Mouse (Mus musculus): ENCODE measurements around the gene Ankrd13a.

Gene Ankrd13a

GRCm38 (mm10) chr5:114774403-114775051 lies at the start of gene Ankrd13a:
Gene Ankrd13a, plus strand, starts transcription at chr5:114774677.
- DNase-seq (ENCODE audit: low spot score): peak; percentile 88

GRCm38 (mm10) chr5:114728160-114728559 lies 46.3 kb upstream of the Ankrd13a start:
- no peak for DNase-seq (ENCODE audit: low spot score)

GRCm38 (mm10) chr5:114730129-114730528 lies 44.3 kb upstream of the Ankrd13a start:
- no peak for DNase-seq (ENCODE audit: low spot score)

- no peak for DNase-seq (ENCODE audit: low spot score)
Measured at GRCm38 (mm10) chr5:114731498-114731897, 43.0 kb upstream of the Ankrd13a start.

- no peak for DNase-seq (ENCODE audit: low spot score)
Measured at GRCm38 (mm10) chr5:114731969-114732368, 42.5 kb upstream of the Ankrd13a start.

GRCm38 (mm10) chr5:114733606-114734005 lies 40.9 kb upstream of the Ankrd13a start:
- DNase-seq (ENCODE audit: low spot score): no peak

GRCm38 (mm10) chr5:114737090-114737887 lies 37.2 kb upstream of the Ankrd13a start:
- no peak for DNase-seq (ENCODE audit: low spot score)

GRCm38 (mm10) chr5:114738707-114739241 lies 35.7 kb upstream of the Ankrd13a start:
- no peak for DNase-seq (ENCODE audit: low spot score)

GRCm38 (mm10) chr5:114740595-114740994 lies 33.9 kb upstream of the Ankrd13a start:
- DNase-seq (ENCODE audit: low spot score): no peak

- no peak for DNase-seq (ENCODE audit: low spot score)
Measured at GRCm38 (mm10) chr5:114742572-114742971, 31.9 kb upstream of the Ankrd13a start.

GRCm38 (mm10) chr5:114742998-114743696 lies 31.3 kb upstream of the Ankrd13a start:
- no peak for DNase-seq (ENCODE audit: low spot score)

GRCm38 (mm10) chr5:114743697-114744090 lies 30.8 kb upstream of the Ankrd13a start:
- no peak for DNase-seq (ENCODE audit: low spot score)

- no peak for DNase-seq (ENCODE audit: low spot score)
Measured at GRCm38 (mm10) chr5:114745581-114745980, 28.9 kb upstream of the Ankrd13a start.

GRCm38 (mm10) chr5:114746886-114747285 lies 27.6 kb upstream of the Ankrd13a start:
- DNase-seq (ENCODE audit: low spot score): no peak

GRCm38 (mm10) chr5:114747521-114747920 lies 27.0 kb upstream of the Ankrd13a start:
- no peak for DNase-seq (ENCODE audit: low spot score)

- DNase-seq (ENCODE audit: low spot score): no peak
Measured at GRCm38 (mm10) chr5:114750325-114750724, 24.2 kb upstream of the Ankrd13a start.

- DNase-seq (ENCODE audit: low spot score): no peak
Measured at GRCm38 (mm10) chr5:114752397-114752796, 22.1 kb upstream of the Ankrd13a start.

GRCm38 (mm10) chr5:114753384-114753783 lies 21.1 kb upstream of the Ankrd13a start:
- DNase-seq (ENCODE audit: low spot score): no peak

- no peak for DNase-seq (ENCODE audit: low spot score)
Measured at GRCm38 (mm10) chr5:114759536-114760090, 14.9 kb upstream of the Ankrd13a start.

GRCm38 (mm10) chr5:114761980-114762379 lies 12.5 kb upstream of the Ankrd13a start:
- no peak for DNase-seq (ENCODE audit: low spot score)

- no peak for DNase-seq (ENCODE audit: low spot score)
Measured at GRCm38 (mm10) chr5:114764812-114765735, 9.4 kb upstream of the Ankrd13a start.

All from layer of hippocampus, adult 9-10 months (tissue).